ENCODE assay signal across 7 mouse cellular contexts in genomic region chr5:31527117-31527680, GRCm38 (mm10). TPM values are rescaled to one million over a fixed set of nuclear protein-coding genes. Genes with fewer than 3 reads are reported as not detected.
DNase-seq lines count a peak whose midpoint lies in the region; ATAC-seq lines count a peak whose summit lies in the region.

No protein-coding gene starts in this region.

- H3K36me3 ChIP-seq in embryonic facial prominence, embryonic 15.5 days: peaks cover 35% of the 10 kb centered on the region
- peaks cover 46% of the 10 kb centered on the region for H3K36me3 ChIP-seq in intestine, embryonic 14.5 days (ENCODE audit: control insufficient read depth, insufficient read depth, low read length)
- peaks cover 16% of the 10 kb centered on the region; the same call in 1 of the 2 replicates for H3K36me3 ChIP-seq in midbrain, embryonic 16.5 days (ENCODE audit: control insufficient read depth, insufficient read depth, low read length)

- peaks cover 20% of the 10 kb centered on the region for H3K4me1 ChIP-seq in embryonic facial prominence, embryonic 15.5 days
- peaks cover 14% of the 10 kb centered on the region for H3K4me1 ChIP-seq in intestine, embryonic 14.5 days (replicated peaks; ENCODE audit: control insufficient read depth, insufficient read depth, low read length)
- H3K4me1 ChIP-seq in midbrain, embryonic 16.5 days (ENCODE audit: control insufficient read depth, insufficient read depth, low read length): peaks cover 29% of the 10 kb centered on the region

- peak; percentile 6 for DNase-seq in right cerebral cortex, adult 18-20 months
- DNase-seq in right cerebral cortex, postnatal 25 days: no peak
- no peak for DNase-seq in intestine, embryonic 14.5 days (ENCODE audit: low spot score)
- DNase-seq in cerebellum, postnatal 36 days: no peak

- WGBS in embryonic facial prominence, embryonic 15.5 days: 2% methylated on average over 40 of the region's 40 CpGs
- 3% methylated on average over 40 of the region's 40 CpGs for WGBS in intestine, embryonic 14.5 days
- WGBS in midbrain, embryonic 16.5 days: 4% methylated on average over 40 of the region's 40 CpGs

- peak overlapping the region; percentile 95 for H3K4me2 ChIP-seq in embryonic facial prominence, embryonic 15.5 days (replicated peaks)
- peak overlapping the region; percentile 87 for H3K4me2 ChIP-seq in intestine, embryonic 14.5 days (ENCODE audit: low read length)
- peak overlapping the region; percentile 100 for H3K4me2 ChIP-seq in midbrain, embryonic 16.5 days (ENCODE audit: low read length)

- H3K27me3 ChIP-seq in embryonic facial prominence, embryonic 15.5 days: no peaks in the 10 kb centered on the region
- no peaks in the 10 kb centered on the region for H3K27me3 ChIP-seq in intestine, embryonic 14.5 days (replicated peaks; ENCODE audit: control insufficient read depth, insufficient read depth, low read length)
- H3K27me3 ChIP-seq in midbrain, embryonic 16.5 days (ENCODE audit: control insufficient read depth, insufficient read depth, low read depth, low read length): no peaks in the 10 kb centered on the region

- ATAC-seq in embryonic facial prominence, embryonic 15.5 days (ENCODE audit: insufficient number of reproducible peaks, low FRiP score, low TSS enrichment, low read depth): peak; percentile 7; the same call in 1 of the 2 replicates
- ATAC-seq in intestine, embryonic 14.5 days (replicated peaks; ENCODE audit: low FRiP score, low TSS enrichment, low read depth): peak; percentile 45; the same call in 1 of the 2 replicates
- peak; percentile 69 for ATAC-seq in midbrain, embryonic 16.5 days
- ATAC-seq in cerebellum, adult (ENCODE audit: insufficient number of reproducible peaks, low FRiP score, low TSS enrichment): no peak

- H3K9me3 ChIP-seq in embryonic facial prominence, embryonic 15.5 days (replicated peaks): no peaks in the 10 kb centered on the region
- no peaks in the 10 kb centered on the region for H3K9me3 ChIP-seq in intestine, embryonic 14.5 days (ENCODE audit: control insufficient read depth, low read length)
- H3K9me3 ChIP-seq in midbrain, embryonic 16.5 days (replicated peaks; ENCODE audit: control insufficient read depth, low read length, poor library complexity, severe bottlenecking): no peaks in the 10 kb centered on the region

- peak overlapping the region; percentile 85 for H3K9ac ChIP-seq in embryonic facial prominence, embryonic 15.5 days
- H3K9ac ChIP-seq in intestine, embryonic 14.5 days (ENCODE audit: low read length): peak overlapping the region; percentile 81
- H3K9ac ChIP-seq in midbrain, embryonic 16.5 days (ENCODE audit: low read depth, low read length): peak overlapping the region; percentile 78

- H3K27ac ChIP-seq in embryonic facial prominence, embryonic 15.5 days (replicated peaks): peak overlapping the region; percentile 87
- H3K27ac ChIP-seq in intestine, embryonic 14.5 days (ENCODE audit: low read depth): peak overlapping the region; percentile 81
- H3K27ac ChIP-seq in midbrain, embryonic 16.5 days (ENCODE audit: low read length): peak overlapping the region; percentile 84

- H3K4me3 ChIP-seq in embryonic facial prominence, embryonic 15.5 days (replicated peaks): peak overlapping the region; percentile 82
- H3K4me3 ChIP-seq in intestine, embryonic 14.5 days (ENCODE audit: low read depth, low read length): peak overlapping the region; percentile 99
- peak overlapping the region; percentile 92 for H3K4me3 ChIP-seq in midbrain, embryonic 16.5 days (ENCODE audit: low read depth, low read length)

RNA-seq across cellular contexts. Expression of gene Slc4a1ap, which starts 0.4 kb away (rescaled TPM):
- 32.7 and 34.0 TPM in 2 replicates for polyA plus RNA-seq in embryonic facial prominence, embryonic 15.5 days (2015; fragmentation: Nextera tagmentation; extraction: Ambion mirVana)
- 25.4 and 28.3 TPM in 2 replicates for polyA plus RNA-seq in intestine, embryonic 14.5 days (2014; fragmentation: Nextera tagmentation; extraction: Ambion mirVana)
- polyA plus RNA-seq in midbrain, embryonic 16.5 days (2015; fragmentation: Nextera tagmentation; extraction: Ambion mirVana): 32.5 and 34.4 TPM in 2 replicates

RNA-seq across cellular contexts. Expression of gene Supt7l, which starts 0.4 kb away (rescaled TPM):
- polyA plus RNA-seq in embryonic facial prominence, embryonic 15.5 days (2015; fragmentation: Nextera tagmentation; extraction: Ambion mirVana): 23.7 and 25.2 TPM in 2 replicates
- polyA plus RNA-seq in intestine, embryonic 14.5 days (2014; fragmentation: Nextera tagmentation; extraction: Ambion mirVana): 14.5 and 16.7 TPM in 2 replicates
- polyA plus RNA-seq in midbrain, embryonic 16.5 days (2015; fragmentation: Nextera tagmentation; extraction: Ambion mirVana): 25.1 and 27.8 TPM in 2 replicates

RNA-seq across cellular contexts. Expression of gene Gpn1, which starts 32.7 kb away (rescaled TPM):
- 53.7 and 56.9 TPM in 2 replicates for polyA plus RNA-seq in embryonic facial prominence, embryonic 15.5 days (2015; fragmentation: Nextera tagmentation; extraction: Ambion mirVana)
- polyA plus RNA-seq in intestine, embryonic 14.5 days (2014; fragmentation: Nextera tagmentation; extraction: Ambion mirVana): 65.4 and 66.3 TPM in 2 replicates
- 81.6 and 89.2 TPM in 2 replicates for polyA plus RNA-seq in midbrain, embryonic 16.5 days (2015; fragmentation: Nextera tagmentation; extraction: Ambion mirVana)

RNA-seq across cellular contexts. Expression of gene 4930548H24Rik, which starts 41.7 kb away (rescaled TPM):
- polyA plus RNA-seq in embryonic facial prominence, embryonic 15.5 days (2015; fragmentation: Nextera tagmentation; extraction: Ambion mirVana): 0.15 TPM in 1 of 2 replicates, not detected in the other
- 0.07 TPM in 1 of 2 replicates, not detected in the other for polyA plus RNA-seq in intestine, embryonic 14.5 days (2014; fragmentation: Nextera tagmentation; extraction: Ambion mirVana)
- polyA plus RNA-seq in midbrain, embryonic 16.5 days (2015; fragmentation: Nextera tagmentation; extraction: Ambion mirVana): 0.16 TPM in 1 of 2 replicates, not detected in the other
